Mouse (Mus musculus) kidney, adult 8-10 months (tissue): ENCODE measurements around the gene Cnmd.

Source experiments
- DNase-seq, 2 experiments: peaks; one replicate each; pipeline ENCODE4 v3.0.0; 2022

Cnmd gene

GRCm38 (mm10) chr14:79662001-79662400, at the start of gene Cnmd:
Gene Cnmd, minus strand, starts transcription at chr14:79662170.
- no peak for DNase-seq

GRCm38 (mm10) chr14:79711301-79711700, 49.3 kb upstream of the Cnmd start:
- no peak for DNase-seq

GRCm38 (mm10) chr14:79703523-79704172, 41.7 kb upstream of the Cnmd start:
- no peak for DNase-seq

- no peak for DNase-seq
Observed at GRCm38 (mm10) chr14:79701606-79702005, 39.6 kb upstream of the Cnmd start.

- no peak for DNase-seq
Observed at GRCm38 (mm10) chr14:79701054-79701453, 39.1 kb upstream of the Cnmd start.

- no peak for DNase-seq
Observed at GRCm38 (mm10) chr14:79699381-79699780, 37.4 kb upstream of the Cnmd start.

- DNase-seq: no peak
Observed at GRCm38 (mm10) chr14:79690068-79690844, 28.3 kb upstream of the Cnmd start.

- DNase-seq: no peak
Observed at GRCm38 (mm10) chr14:79680652-79681051, 18.7 kb upstream of the Cnmd start.

GRCm38 (mm10) chr14:79677891-79678687, 16.1 kb upstream of the Cnmd start:
- no peak for DNase-seq

- DNase-seq: no peak
Observed at GRCm38 (mm10) chr14:79677108-79677753, 15.3 kb upstream of the Cnmd start.

- no peak for DNase-seq
Observed at GRCm38 (mm10) chr14:79673083-79674013, 11.4 kb upstream of the Cnmd start.

- no peak for DNase-seq
Observed at GRCm38 (mm10) chr14:79672567-79672966, 10.6 kb upstream of the Cnmd start.

- DNase-seq: no peak
Observed at GRCm38 (mm10) chr14:79671008-79671407, 9.0 kb upstream of the Cnmd start.

GRCm38 (mm10) chr14:79661005-79661917, 709 bp downstream of the Cnmd start:
- DNase-seq: peak; percentile 53 to 74

- no peak for DNase-seq
Observed at GRCm38 (mm10) chr14:79660467-79660866, 1.5 kb downstream of the Cnmd start.

- no peak for DNase-seq
Observed at GRCm38 (mm10) chr14:79658748-79659508, 3.0 kb downstream of the Cnmd start.

- DNase-seq: no peak
Observed at GRCm38 (mm10) chr14:79658286-79658685, 3.7 kb downstream of the Cnmd start.

- DNase-seq: no peak
Observed at GRCm38 (mm10) chr14:79652654-79653053, 9.3 kb downstream of the Cnmd start.

GRCm38 (mm10) chr14:79649680-79650079, 12.3 kb downstream of the Cnmd start:
- DNase-seq: no peak

- DNase-seq: no peak
Observed at GRCm38 (mm10) chr14:79645378-79645777, 16.6 kb downstream of the Cnmd start.
